Mouse (Mus musculus): ENCODE results near the gene Sbk2. TPM values are rescaled to one million over a fixed set of nuclear protein-coding genes. Genes with fewer than 3 reads are reported as not detected.
"Not testable (repeated sequence)": the region's sequence is repeated elsewhere in the genome, so short reads cannot be mapped to it uniquely, and the experiment has no call there.

Gene Sbk2
- polyA plus RNA-seq (2014; fragmentation: Nextera tagmentation; extraction: Ambion mirVana): not detected in 2 replicates

GRCm38 (mm10) chr7:4964272-4964671 lies at the start of gene Sbk2:
Gene Sbk2, minus strand, starts transcription at chr7:4964406.
- no peak within 1 kb of the TSS for H3K4me3 ChIP-seq (ENCODE audit: low read depth, low read length)
- H3K9me3 ChIP-seq (ENCODE audit: control insufficient read depth, low read length): no peaks in the 10 kb centered on the region
- H3K36me3 ChIP-seq (ENCODE audit: control insufficient read depth, insufficient read depth, low read length): no peaks in the 10 kb centered on the region
- H3K27me3 ChIP-seq (ENCODE audit: control insufficient read depth, insufficient read depth, low read length): no peaks in the 10 kb centered on the region
- H3K9ac ChIP-seq (ENCODE audit: low read length): no peak within 1 kb of the TSS
- no peak within 1 kb of the TSS for H3K4me2 ChIP-seq
- DNase-seq (ENCODE audit: low spot score, missing footprints) (peak; percentile 90), ATAC-seq (ENCODE audit: low FRiP score) (peak; percentile 80; the same call in 1 of the 2 replicates)
- WGBS: 7% methylated on average over 10 of the region's 10 CpGs
- H3K27ac ChIP-seq (ENCODE audit: low read depth, low read length): no peak within 1 kb of the TSS
- H3K4me1 ChIP-seq (ENCODE audit: control insufficient read depth, insufficient read depth, low read length): no peaks in the 10 kb centered on the region

- Histone ChIP-seq H3K9ac (ENCODE audit: low read length) (no peak overlapping the region), H3K4me1 (ENCODE audit: control insufficient read depth, insufficient read depth, low read length) (no peaks in the 10 kb centered on the region), H3K27me3 (ENCODE audit: control insufficient read depth, insufficient read depth, low read length) (no peaks in the 10 kb centered on the region), H3K9me3 (ENCODE audit: control insufficient read depth, low read length) (no peaks in the 10 kb centered on the region), H3K4me3 (ENCODE audit: low read depth, low read length) (no peak overlapping the region), H3K27ac (ENCODE audit: low read depth, low read length) (no peak overlapping the region), H3K4me2 (no peak overlapping the region), H3K36me3 (ENCODE audit: control insufficient read depth, insufficient read depth, low read length) (peaks cover 32% of the 10 kb centered on the region)
- no peak for DNase-seq (ENCODE audit: low spot score, missing footprints)
- no peak for ATAC-seq (ENCODE audit: low FRiP score)
- WGBS: 89% methylated on average over 27 of the region's 27 CpGs
Observed at GRCm38 (mm10) chr7:5012681-5013513, 48.7 kb upstream of the Sbk2 start.

GRCm38 (mm10) chr7:5008229-5008628 lies 44.0 kb upstream of the Sbk2 start:
- no peak overlapping the region for H3K27ac ChIP-seq (ENCODE audit: low read depth, low read length)
- H3K4me3 ChIP-seq (ENCODE audit: low read depth, low read length): no peak overlapping the region
- H3K36me3 ChIP-seq (ENCODE audit: control insufficient read depth, insufficient read depth, low read length): peaks cover 43% of the 10 kb centered on the region
- WGBS: 95% methylated on average over 26 of the region's 26 CpGs
- DNase-seq (ENCODE audit: low spot score, missing footprints) (no peak), ATAC-seq (ENCODE audit: low FRiP score) (no peak)
- no peaks in the 10 kb centered on the region for H3K9me3 ChIP-seq (ENCODE audit: control insufficient read depth, low read length)
- no peak overlapping the region for H3K4me2 ChIP-seq
- no peaks in the 10 kb centered on the region for H3K4me1 ChIP-seq (ENCODE audit: control insufficient read depth, insufficient read depth, low read length)
- H3K9ac ChIP-seq (ENCODE audit: low read length): no peak overlapping the region
- H3K27me3 ChIP-seq (ENCODE audit: control insufficient read depth, insufficient read depth, low read length): no peaks in the 10 kb centered on the region

- not testable (repeated sequence) for H3K4me1 ChIP-seq (ENCODE audit: control insufficient read depth, insufficient read depth, low read length); H3K4me3 ChIP-seq (ENCODE audit: low read depth, low read length); H3K9me3 ChIP-seq (ENCODE audit: control insufficient read depth, low read length); H3K27ac ChIP-seq (ENCODE audit: low read depth, low read length); DNase-seq (ENCODE audit: low spot score, missing footprints); H3K4me2 ChIP-seq; ATAC-seq (ENCODE audit: low FRiP score); H3K27me3 ChIP-seq (ENCODE audit: control insufficient read depth, insufficient read depth, low read length); H3K9ac ChIP-seq (ENCODE audit: low read length)
- H3K36me3 ChIP-seq (ENCODE audit: control insufficient read depth, insufficient read depth, low read length): peaks cover 11% of the 10 kb centered on the region
- 66% methylated on average over 8 of the region's 8 CpGs for WGBS
Observed at GRCm38 (mm10) chr7:5002876-5003275, 38.7 kb upstream of the Sbk2 start.

- no peaks in the 10 kb centered on the region; the same call in 1 of the 2 replicates for H3K27me3 ChIP-seq (ENCODE audit: control insufficient read depth, insufficient read depth, low read length)
Observed at GRCm38 (mm10) chr7:4999876-5000275, 35.7 kb upstream of the Sbk2 start.

GRCm38 (mm10) chr7:4996934-4997333 lies 32.7 kb upstream of the Sbk2 start:
- Histone ChIP-seq H3K9ac (ENCODE audit: low read length) (peak overlapping the region; percentile 92), H3K36me3 (ENCODE audit: control insufficient read depth, insufficient read depth, low read length) (peaks cover 10% of the 10 kb centered on the region), H3K4me1 (ENCODE audit: control insufficient read depth, insufficient read depth, low read length) (peaks cover 20% of the 10 kb centered on the region), H3K4me2 (peak overlapping the region; percentile 76), H3K27ac (ENCODE audit: low read depth, low read length) (no peak overlapping the region), H3K9me3 (ENCODE audit: control insufficient read depth, low read length) (no peaks in the 10 kb centered on the region), H3K27me3 (ENCODE audit: control insufficient read depth, insufficient read depth, low read length) (peaks cover 18% of the 10 kb centered on the region), H3K4me3 (ENCODE audit: low read depth, low read length) (peak overlapping the region; percentile 74)
- DNase-seq (ENCODE audit: low spot score, missing footprints): no peak
- WGBS: 67% methylated on average over 6 of the region's 8 CpGs
- ATAC-seq (ENCODE audit: low FRiP score): no peak

More at GRCm38 (mm10) chr7:4999876-5000275, 35.7 kb upstream of the Sbk2 start:
- peaks cover 9% of the 10 kb centered on the region for H3K4me1 ChIP-seq (ENCODE audit: control insufficient read depth, insufficient read depth, low read length)
- H3K9me3 ChIP-seq (ENCODE audit: control insufficient read depth, low read length): no peaks in the 10 kb centered on the region
- 83% methylated on average over 2 of the region's 2 CpGs for WGBS
- no peaks in the 10 kb centered on the region for H3K36me3 ChIP-seq (ENCODE audit: control insufficient read depth, insufficient read depth, low read length)
- H3K27ac ChIP-seq (ENCODE audit: low read depth, low read length): no peak overlapping the region
- H3K4me3 ChIP-seq (ENCODE audit: low read depth, low read length): no peak overlapping the region
- DNase-seq (ENCODE audit: low spot score, missing footprints) (no peak), ATAC-seq (ENCODE audit: low FRiP score) (no peak)
- no peak overlapping the region for H3K4me2 ChIP-seq
- H3K9ac ChIP-seq (ENCODE audit: low read length): no peak overlapping the region

- 6% methylated on average over 21 of the region's 26 CpGs for WGBS
- DNase-seq (ENCODE audit: low spot score, missing footprints) (peak; percentile 99), ATAC-seq (ENCODE audit: low FRiP score) (peak; percentile 88)
- H3K4me2 ChIP-seq: peak within 1 kb of the TSS; percentile 76
- peak within 1 kb of the TSS; percentile 74 for H3K4me3 ChIP-seq (ENCODE audit: low read depth, low read length)
- H3K4me1 ChIP-seq (ENCODE audit: control insufficient read depth, insufficient read depth, low read length): peaks cover 20% of the 10 kb centered on the region
- H3K9me3 ChIP-seq (ENCODE audit: control insufficient read depth, low read length): no peaks in the 10 kb centered on the region
- peaks cover 10% of the 10 kb centered on the region for H3K36me3 ChIP-seq (ENCODE audit: control insufficient read depth, insufficient read depth, low read length)
- H3K9ac ChIP-seq (ENCODE audit: low read length): peak within 1 kb of the TSS; percentile 92
- peaks cover 18% of the 10 kb centered on the region for H3K27me3 ChIP-seq (ENCODE audit: control insufficient read depth, insufficient read depth, low read length)
- H3K27ac ChIP-seq (ENCODE audit: low read depth, low read length): peak within 1 kb of the TSS; percentile 36; the same call in 1 of the 2 replicates
Observed at GRCm38 (mm10) chr7:4996003-4996895, 32.0 kb upstream of the Sbk2 start, which contains the start of gene Zfp579. Gene Zfp579, minus strand, starts transcription at chr7:4996158.

- Histone ChIP-seq H3K4me2 (peak overlapping the region; percentile 76), H3K36me3 (ENCODE audit: control insufficient read depth, insufficient read depth, low read length) (peaks cover 10% of the 10 kb centered on the region), H3K9ac (ENCODE audit: low read length) (peak overlapping the region; percentile 92), H3K9me3 (ENCODE audit: control insufficient read depth, low read length) (no peaks in the 10 kb centered on the region), H3K4me1 (ENCODE audit: control insufficient read depth, insufficient read depth, low read length) (peaks cover 20% of the 10 kb centered on the region), H3K27ac (ENCODE audit: low read depth, low read length) (0 out of 2 replicates have a peak overlapping the region, but pooled peaks have one; percentile 20), H3K27me3 (ENCODE audit: control insufficient read depth, insufficient read depth, low read length) (peaks cover 18% of the 10 kb centered on the region), H3K4me3 (ENCODE audit: low read depth, low read length) (peak overlapping the region; percentile 74)
- no peak for DNase-seq (ENCODE audit: low spot score, missing footprints)
- peak; percentile 14 for ATAC-seq (ENCODE audit: low FRiP score)
- 6% methylated on average over 19 of the region's 19 CpGs for WGBS
Observed at GRCm38 (mm10) chr7:4995268-4996002, 31.2 kb upstream of the Sbk2 start.
